Comparison of ENCODE assay signal across 19 mouse cellular contexts in genomic region chr14:19208507-19208906, GRCm38 (mm10).
DNase-seq lines count a peak whose midpoint lies in the region; ATAC-seq and TF ChIP-seq lines count a peak whose summit lies in the region.
"Had no signal": no experiment of that assay in that cellular context is flagged by ENCODE, and none has a peak within 500 bp of the region (broad histone marks: within the 10 kb centered on the region; RNA-seq: fewer than 3 reads in every experiment).

No protein-coding gene starts in this region.

- H3K4me1 ChIP-seq in kidney, embryonic 16.5 days (ENCODE audit: insufficient read depth, low read length) = no peaks in the 10 kb centered on the region
- no peaks in the 10 kb centered on the region for H3K4me1 ChIP-seq in kidney, postnatal 0 days (replicated peaks; ENCODE audit: insufficient read depth, low read length)
- H3K4me1 ChIP-seq in stomach, embryonic 14.5 days (ENCODE audit: control insufficient read depth, insufficient read depth, low read length) = no peaks in the 10 kb centered on the region
- H3K4me1 ChIP-seq in heart, embryonic 12.5 days (replicated peaks) = peaks cover 3% of the 10 kb centered on the region; the same call in 1 of the 2 replicates
- H3K4me1 ChIP-seq: midbrain, embryonic 10.5 days had no signal

- no peak for ATAC-seq in kidney, embryonic 16.5 days (ENCODE audit: low FRiP score, low TSS enrichment)
- ATAC-seq in kidney, postnatal 0 days (replicated peaks; ENCODE audit: low FRiP score, low read depth) = no peak
- ATAC-seq in stomach, embryonic 14.5 days (ENCODE audit: insufficient number of reproducible peaks, insufficient read depth, low FRiP score, low read depth) = peak; percentile 33; the same call in 1 of the 2 replicates
- ATAC-seq in heart, embryonic 12.5 days (ENCODE audit: insufficient number of reproducible peaks, low FRiP score) = no peak

- WGBS in kidney, embryonic 16.5 days = 59% methylated on average over 4 of the region's 4 CpGs
- WGBS in kidney, postnatal 0 days = 43% methylated on average over 4 of the region's 4 CpGs
- 24% methylated on average over 4 of the region's 4 CpGs for WGBS in stomach, embryonic 14.5 days
- 19% methylated on average over 4 of the region's 4 CpGs for WGBS in heart, embryonic 12.5 days

- H3K27ac ChIP-seq in kidney, embryonic 16.5 days (ENCODE audit: low read length) = no peak overlapping the region
- no peak overlapping the region for H3K27ac ChIP-seq in kidney, postnatal 0 days
- H3K27ac ChIP-seq in stomach, embryonic 14.5 days (ENCODE audit: low read length) = no peak overlapping the region
- no peak overlapping the region for H3K27ac ChIP-seq in left cerebral cortex, adult 2 months
- H3K27ac ChIP-seq in heart, embryonic 12.5 days (ENCODE audit: poor library complexity, severe bottlenecking) = no peak overlapping the region
- H3K27ac ChIP-seq: midbrain, embryonic 10.5 days had no signal

- H3K9me3 ChIP-seq in kidney, embryonic 16.5 days (ENCODE audit: low read length) = no peaks in the 10 kb centered on the region; the same call in 1 of the 2 replicates
- H3K9me3 ChIP-seq in kidney, postnatal 0 days (replicated peaks; ENCODE audit: low read length) = no peaks in the 10 kb centered on the region
- no peaks in the 10 kb centered on the region for H3K9me3 ChIP-seq in stomach, embryonic 14.5 days (ENCODE audit: control insufficient read depth, low read depth, low read length)
- 0 out of 2 replicates have a peak, but pooled peaks cover 2% of the 10 kb centered on the region for H3K9me3 ChIP-seq in heart, embryonic 12.5 days (replicated peaks)

- H3K4me2 ChIP-seq in kidney, embryonic 16.5 days (replicated peaks; ENCODE audit: low read depth, low read length) = no peak overlapping the region
- no peak overlapping the region for H3K4me2 ChIP-seq in kidney, postnatal 0 days (ENCODE audit: low read length)
- no peak overlapping the region for H3K4me2 ChIP-seq in stomach, embryonic 14.5 days (replicated peaks; ENCODE audit: low read depth, low read length)
- H3K4me2 ChIP-seq in heart, embryonic 12.5 days = no peak overlapping the region
- H3K4me2 ChIP-seq: liver, embryonic 11.5 days had no signal

- intact Hi-C loops in left cerebral cortex, adult 2 months (cut with DNase I) = loop anchor here (10.0 kb wide), 1 partner anchor 214 kb away; no protein-coding TSS in a partner anchor

- no peak overlapping the region for H3K9ac ChIP-seq in kidney, embryonic 16.5 days (replicated peaks; ENCODE audit: low read length)
- H3K9ac ChIP-seq in kidney, postnatal 0 days (ENCODE audit: low read depth, low read length) = no peak overlapping the region
- H3K9ac ChIP-seq in stomach, embryonic 14.5 days (replicated peaks; ENCODE audit: low read depth, low read length) = no peak overlapping the region
- H3K9ac ChIP-seq in heart, embryonic 12.5 days = no peak overlapping the region

- no peaks in the 10 kb centered on the region for H3K36me3 ChIP-seq in kidney, embryonic 16.5 days (ENCODE audit: insufficient read depth, low read length)
- H3K36me3 ChIP-seq in kidney, postnatal 0 days (ENCODE audit: insufficient read depth, low read length) = no peaks in the 10 kb centered on the region
- no peaks in the 10 kb centered on the region for H3K36me3 ChIP-seq in stomach, embryonic 14.5 days (ENCODE audit: control insufficient read depth, insufficient read depth, low read length)
- no peaks in the 10 kb centered on the region for H3K36me3 ChIP-seq in heart, embryonic 12.5 days
- H3K36me3 ChIP-seq: midbrain, embryonic 10.5 days had no signal

- peak; percentile 21 for DNase-seq in kidney, adult 11 months
- DNase-seq in adrenal gland, postnatal 14 days = peak; percentile 8
- peak; percentile 0 for DNase-seq in kidney, postnatal 0 days (ENCODE audit: low spot score)
- no peak for DNase-seq in left cerebral cortex, adult 2 months (ENCODE audit: extremely low spot score in 1 of 2, low spot score in 2 of 2)
- DNase-seq in urinary bladder, postnatal 14 days (ENCODE audit: low spot score) = no peak
- DNase-seq: B cell, adult 2 months; cerebellum, adult 18-20 months; cerebellum, postnatal 36 days; heart, adult 11 months; layer of hippocampus, adult 9-11 months; lung, adult 18-20 months; lung, postnatal 36 days; right cerebral cortex, postnatal 25 days; thymus, postnatal 14 days had no signal

- no peaks in the 10 kb centered on the region for H3K27me3 ChIP-seq in kidney, embryonic 16.5 days (ENCODE audit: insufficient read depth, low read length)
- H3K27me3 ChIP-seq in kidney, postnatal 0 days (ENCODE audit: insufficient read depth, low read length) = no peaks in the 10 kb centered on the region
- no peaks in the 10 kb centered on the region for H3K27me3 ChIP-seq in stomach, embryonic 14.5 days (ENCODE audit: control insufficient read depth, insufficient read depth, low read length)
- H3K27me3 ChIP-seq in heart, embryonic 12.5 days (replicated peaks) = no peaks in the 10 kb centered on the region

- H3K4me3 ChIP-seq in kidney, embryonic 16.5 days (ENCODE audit: low read length) = no peak overlapping the region
- H3K4me3 ChIP-seq in kidney, postnatal 0 days (replicated peaks; ENCODE audit: low read depth, low read length) = no peak overlapping the region
- no peak overlapping the region for H3K4me3 ChIP-seq in stomach, embryonic 14.5 days (ENCODE audit: low read depth, low read length)
- H3K4me3 ChIP-seq in left cerebral cortex, adult 2 months = no peak overlapping the region
- no peak overlapping the region for H3K4me3 ChIP-seq in heart, embryonic 12.5 days
- H3K4me3 ChIP-seq: midbrain, embryonic 10.5 days had no signal

- TF ChIP-seq CTCF in kidney, postnatal 0 days (IDR thresholded peaks at IDR 0.05; ENCODE audit: low read depth) = no peak
- TF ChIP-seq CTCF in left cerebral cortex, adult 2 months (IDR thresholded peaks at IDR 0.05) = no peak

Comparison
In these comparisons a context has a peak if more than half of its experiments do, and no peak if none do; other contexts are left out.
1. DNase-seq: peak in kidney, adult 11 months (single experiment), adrenal gland, postnatal 14 days (single experiment) and kidney, postnatal 0 days (single experiment); none in left cerebral cortex, adult 2 months (0 of 2) and urinary bladder, postnatal 14 days (single experiment).